8 mouse cellular contexts compared by ENCODE assay signal in genomic region chr17:28622300-28622759, GRCm38 (mm10). TPM values are rescaled to one million over a fixed set of nuclear protein-coding genes. Genes with fewer than 3 reads are reported as not detected.
DNase-seq lines count a peak whose midpoint lies in the region; ATAC-seq and TF ChIP-seq lines count a peak whose summit lies in the region.

Gene Srpk1 (minus strand): TSS chr17:28622709.

- H3K4me2 ChIP-seq in forebrain, postnatal 0 days (ENCODE audit: low read depth), result peak within 1 kb of the TSS; percentile 91
- H3K4me2 ChIP-seq in lung, embryonic 15.5 days, result peak within 1 kb of the TSS; percentile 87

- peak; percentile 42; the same call in 1 of the 2 replicates for ATAC-seq in G1E (ENCODE audit: extremely low read depth, insufficient number of reproducible peaks, low FRiP score, poor library complexity, severe bottlenecking)
- ATAC-seq in forebrain, postnatal 0 days, result peak; percentile 97
- ATAC-seq in lung, embryonic 15.5 days (ENCODE audit: borderline replicate concordance, extremely low read depth, low FRiP score, low TSS enrichment), result peak; percentile 95

- H3K4me1 ChIP-seq in G1E (ENCODE audit: insufficient read depth, low read depth, low read length), result peaks cover 56% of the 10 kb centered on the region
- H3K4me1 ChIP-seq in forebrain, postnatal 0 days (ENCODE audit: insufficient read depth), result peaks cover 11% of the 10 kb centered on the region
- H3K4me1 ChIP-seq in lung, embryonic 15.5 days, result peaks cover 30% of the 10 kb centered on the region

- peak within 1 kb of the TSS; percentile 97 for H3K9ac ChIP-seq in forebrain, postnatal 0 days
- H3K9ac ChIP-seq in lung, embryonic 15.5 days, result peak within 1 kb of the TSS; percentile 96

- H3K9me3 ChIP-seq in G1E (replicated peaks), result no peaks in the 10 kb centered on the region
- H3K9me3 ChIP-seq in forebrain, postnatal 0 days (ENCODE audit: low read length), result no peaks in the 10 kb centered on the region
- H3K9me3 ChIP-seq in lung, embryonic 15.5 days, result no peaks in the 10 kb centered on the region

- peak within 1 kb of the TSS; percentile 95 for H3K27ac ChIP-seq in forebrain, postnatal 0 days (ENCODE audit: low read depth, low read length)
- H3K27ac ChIP-seq in lung, embryonic 15.5 days, result peak within 1 kb of the TSS; percentile 86

- H3K4me3 ChIP-seq in G1E (ENCODE audit: low read depth, low read length), result peak within 1 kb of the TSS; percentile 90
- peak within 1 kb of the TSS; percentile 97 for H3K4me3 ChIP-seq in forebrain, postnatal 0 days (ENCODE audit: low read depth, low read length)
- peak within 1 kb of the TSS; percentile 65 for H3K4me3 ChIP-seq in lung, embryonic 15.5 days

- H3K36me3 ChIP-seq in G1E (replicated peaks), result peaks cover 39% of the 10 kb centered on the region
- H3K36me3 ChIP-seq in forebrain, postnatal 0 days (ENCODE audit: insufficient read depth), result peaks cover 5% of the 10 kb centered on the region
- peaks cover 10% of the 10 kb centered on the region for H3K36me3 ChIP-seq in lung, embryonic 15.5 days

- DNase-seq in G1E (ENCODE audit: low spot score), result peak; percentile 93
- DNase-seq in cerebellum, adult 18-20 months, result peak; percentile 94 to 96
- DNase-seq in forebrain, postnatal 0 days, result peak; percentile 96
- peak; percentile 92 for DNase-seq in heart, postnatal 4 days
- peak; percentile 65 to 83 for DNase-seq in layer of hippocampus, adult 8-10 months (ENCODE audit: low spot score in 2 of 2)
- DNase-seq in ovary, adult 18-20 months (ENCODE audit: low spot score), result peak; percentile 86
- DNase-seq in thymus, postnatal 10 days (ENCODE audit: low spot score in 2 of 2), result peak; percentile 83 to 91

- WGBS in forebrain, postnatal 0 days, result 3% methylated on average over 51 of the region's 53 CpGs
- 1% methylated on average over 40 of the region's 53 CpGs for WGBS in lung, embryonic 15.5 days

- peaks cover 7% of the 10 kb centered on the region for H3K27me3 ChIP-seq in G1E (ENCODE audit: insufficient read depth, low read length)
- no peaks in the 10 kb centered on the region for H3K27me3 ChIP-seq in forebrain, postnatal 0 days (ENCODE audit: insufficient read depth, low read length)
- no peaks in the 10 kb centered on the region for H3K27me3 ChIP-seq in lung, embryonic 15.5 days

- no peak for TF ChIP-seq CTCF in G1E (IDR thresholded peaks at IDR 0.05; ENCODE audit: low read depth, low read length)
- no peak for TF ChIP-seq CTCF in forebrain, postnatal 0 days (IDR thresholded peaks at IDR 0.05; ENCODE audit: low read depth)

RNA-seq across cellular contexts. Expression of gene Srpk1, which starts in this region (rescaled TPM):
- 158 and 193 TPM in 2 replicates for total RNA-seq in G1E (2014; fragmentation: Nextera tagmentation)
- total RNA-seq in G1E (2017), result 95.5 and 112 TPM in 2 replicates
- polyA plus RNA-seq in G1E (2012), result 81.6 and 95.9 TPM in 2 replicates
- 55.4 and 69.6 TPM in 2 replicates for total RNA-seq in forebrain, postnatal 0 days (2014; rRNA removed)
- polyA plus RNA-seq in forebrain, postnatal 0 days (2015; fragmentation: Nextera tagmentation; extraction: Ambion mirVana), result 66.6 and 75.1 TPM in 2 replicates
- total RNA-seq in heart, postnatal 4 days (2021), result 10 to 100 TPM; 54.3 to 55.2 TPM
- 10 to 100 TPM; 70.6 to 94.3 (median 78.3) TPM for total RNA-seq in layer of hippocampus, adult 8-10 months (2022)
- polyA plus RNA-seq in lung, embryonic 15.5 days (2015; fragmentation: Nextera tagmentation; extraction: Ambion mirVana), result 75.1 and 79.3 TPM in 2 replicates

Comparison
In these comparisons a context has a peak if more than half of its experiments do, and no peak if none do; other contexts are left out.
1. Peak in every context shown above with its lines: DNase-seq, ATAC-seq, H3K4me3 ChIP-seq and H3K27ac ChIP-seq.
2. ATAC-seq: peak in every context shown above with its lines; median percentile 97 in forebrain, postnatal 0 days; 95 in lung, embryonic 15.5 days; 42 in G1E.